Mouse (Mus musculus): Measurements from ENCODE around the gene Adamts20.

DNA sequence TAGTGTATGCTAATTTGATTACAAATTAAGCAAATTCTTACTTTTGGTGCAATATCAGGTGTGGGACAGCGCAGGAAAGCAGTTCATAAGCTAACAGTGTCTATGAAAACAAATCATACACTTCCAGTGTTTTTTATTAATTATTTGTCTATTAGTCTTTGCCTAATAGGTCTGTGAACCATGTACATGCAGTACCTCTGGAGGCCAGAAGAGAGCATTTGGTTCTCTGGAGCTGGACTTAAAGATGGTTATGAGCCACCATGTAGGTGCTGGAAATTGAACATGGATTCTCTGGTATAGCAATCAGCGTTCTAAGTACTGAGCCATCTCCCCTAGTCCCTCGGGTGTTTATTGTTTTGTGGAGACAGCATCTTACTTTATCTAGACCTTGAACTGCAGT lies 149.0 kb downstream of the Adamts20 start:
- TF ChIP-seq POLR2A (IDR thresholded peaks at IDR 0.05; ENCODE audit: control insufficient read depth, extremely low read depth, insufficient read depth, low read length, poor library complexity) (no peak), CTCF (IDR thresholded peaks at IDR 0.05; ENCODE audit: borderline replicate concordance, control insufficient read depth, extremely low read depth, insufficient read depth, low read length, poor library complexity) (no peak)

All from thymus, adult 2 months (tissue).